ENCODE assay signal across 9 mouse cellular contexts in genomic region chr2:168252639-168253292, GRCm38 (mm10). TPM values are rescaled to one million over a fixed set of nuclear protein-coding genes. Genes with fewer than 3 reads are reported as not detected.
A peak's percentile ranks its signal among the peaks of the same experiment; 100 is the strongest.
DNase-seq lines count a peak whose midpoint lies in the region; ATAC-seq and TF ChIP-seq lines count a peak whose summit lies in the region.
"Had no signal": no experiment of that assay in that cellular context is flagged by ENCODE, and none has a peak within 500 bp of the region (broad histone marks: within the 10 kb centered on the region; RNA-seq: fewer than 3 reads in every experiment).

No protein-coding gene starts in this region.

- H3K4me3 ChIP-seq in forebrain, embryonic 16.5 days (replicated peaks; ENCODE audit: low read length), result no peak overlapping the region
- no peak overlapping the region for H3K4me3 ChIP-seq in limb, embryonic 14.5 days (replicated peaks; ENCODE audit: low read length)
- H3K4me3 ChIP-seq: stomach, embryonic 15.5 days had no signal

- no peaks in the 10 kb centered on the region for H3K9me3 ChIP-seq in forebrain, embryonic 16.5 days (ENCODE audit: control insufficient read depth, low read length)
- no peaks in the 10 kb centered on the region for H3K9me3 ChIP-seq in limb, embryonic 14.5 days (ENCODE audit: control insufficient read depth, low read length)
- H3K9me3 ChIP-seq: stomach, embryonic 15.5 days had no signal

- ATAC-seq in forebrain, embryonic 16.5 days, result no peak
- ATAC-seq in limb, embryonic 14.5 days (ENCODE audit: low FRiP score, low read depth), result peak; percentile 63; the same call in 1 of the 2 replicates

- H3K27me3 ChIP-seq in forebrain, embryonic 16.5 days (replicated peaks; ENCODE audit: control insufficient read depth, insufficient read depth, low read length), result no peaks in the 10 kb centered on the region
- no peaks in the 10 kb centered on the region for H3K27me3 ChIP-seq in limb, embryonic 14.5 days (ENCODE audit: control insufficient read depth, insufficient read depth, low read length)
- H3K27me3 ChIP-seq: stomach, embryonic 15.5 days had no signal

- no peaks in the 10 kb centered on the region for H3K36me3 ChIP-seq in forebrain, embryonic 16.5 days (ENCODE audit: control insufficient read depth, insufficient read depth)
- no peaks in the 10 kb centered on the region for H3K36me3 ChIP-seq in limb, embryonic 14.5 days (ENCODE audit: control insufficient read depth, insufficient read depth, low read length)
- H3K36me3 ChIP-seq: stomach, embryonic 15.5 days had no signal

- peak overlapping the region; percentile 61; the same call in 1 of the 2 replicates for H3K27ac ChIP-seq in forebrain, embryonic 16.5 days (ENCODE audit: low read length)
- H3K27ac ChIP-seq in limb, embryonic 14.5 days (replicated peaks; ENCODE audit: low read depth, low read length), result no peak overlapping the region
- H3K27ac ChIP-seq: stomach, embryonic 15.5 days had no signal

- TF ChIP-seq POLR2A in limb, embryonic 14.5 days (IDR thresholded peaks at IDR 0.05; ENCODE audit: borderline replicate concordance, extremely low read depth, insufficient read depth, insufficient read length), result no peak

- DNase-seq in cerebellum, postnatal 10 days, result peak; percentile 73 to 81
- no peak for DNase-seq in cerebellum, adult 9-11 months
- DNase-seq in R1 (ENCODE audit: low read depth, low spot score), result peak; percentile 98
- peak; percentile 53 for DNase-seq in limb, embryonic 14.5 days (ENCODE audit: low spot score)
- peak; percentile 73 for DNase-seq in naive thymus-derived CD4-positive, alpha-beta T cell, adult 2 months (ENCODE audit: low read depth)
- no peak for DNase-seq in right cerebral cortex, adult 18-20 months
- no peak for DNase-seq in gastrocnemius, postnatal 36 days

- intact Hi-C loops in gastrocnemius, postnatal 36 days (cut with DNase I), result no loop called here

- WGBS in forebrain, embryonic 16.5 days, result 10% methylated on average over 16 of the region's 16 CpGs
- WGBS in limb, embryonic 14.5 days, result 9% methylated on average over 16 of the region's 16 CpGs

- no peak overlapping the region for H3K4me2 ChIP-seq in forebrain, embryonic 16.5 days (ENCODE audit: low read length)
- H3K4me2 ChIP-seq in limb, embryonic 14.5 days (replicated peaks; ENCODE audit: low read depth, low read length, severe bottlenecking), result peak overlapping the region; percentile 37
- H3K4me2 ChIP-seq: stomach, embryonic 15.5 days had no signal

- H3K4me1 ChIP-seq in forebrain, embryonic 16.5 days (replicated peaks; ENCODE audit: control insufficient read depth, insufficient read depth, low read length), result peaks cover 29% of the 10 kb centered on the region
- peaks cover 4% of the 10 kb centered on the region; the same call in 1 of the 2 replicates for H3K4me1 ChIP-seq in limb, embryonic 14.5 days (ENCODE audit: control insufficient read depth, insufficient read depth, low read length)
- H3K4me1 ChIP-seq: stomach, embryonic 15.5 days had no signal

- no peak overlapping the region for H3K9ac ChIP-seq in forebrain, embryonic 16.5 days (replicated peaks; ENCODE audit: low read depth, low read length)
- no peak overlapping the region for H3K9ac ChIP-seq in limb, embryonic 14.5 days (ENCODE audit: low read depth, low read length, severe bottlenecking)
- H3K9ac ChIP-seq: stomach, embryonic 15.5 days had no signal

RNA-seq across cellular contexts. Expression of gene Mocs3, which starts 22.3 kb away (rescaled TPM):
- 6.9 and 7.7 TPM in 2 replicates for polyA plus RNA-seq in forebrain, embryonic 16.5 days (2015; fragmentation: Nextera tagmentation; extraction: Ambion mirVana)
- 12.2 and 16.5 TPM in 2 replicates for polyA plus RNA-seq in limb, embryonic 14.5 days (2012; rRNA removed)
- polyA plus RNA-seq in limb, embryonic 14.5 days (2014; fragmentation: Nextera tagmentation; extraction: Ambion mirVana), result 8.3 and 10.6 TPM in 2 replicates
- total RNA-seq in gastrocnemius, postnatal 36 days (2021), result 1 to 10 TPM; 3.5 to 3.8 TPM

RNA-seq across cellular contexts. Expression of gene Dpm1, which starts 22.4 kb away (rescaled TPM):
- 56.1 and 65.9 TPM in 2 replicates for polyA plus RNA-seq in forebrain, embryonic 16.5 days (2015; fragmentation: Nextera tagmentation; extraction: Ambion mirVana)
- polyA plus RNA-seq in limb, embryonic 14.5 days (2012; rRNA removed), result 15.7 and 18.4 TPM in 2 replicates
- 90.4 and 90.6 TPM in 2 replicates for polyA plus RNA-seq in limb, embryonic 14.5 days (2014; fragmentation: Nextera tagmentation; extraction: Ambion mirVana)
- 10 to 100 TPM; 59.0 to 77.3 TPM for total RNA-seq in gastrocnemius, postnatal 36 days (2021)

RNA-seq across cellular contexts. Expression of gene Gm20716, which starts 22.6 kb away (rescaled TPM):
- polyA plus RNA-seq in forebrain, embryonic 16.5 days (2015; fragmentation: Nextera tagmentation; extraction: Ambion mirVana), result 23.8 and 24.4 TPM in 2 replicates
- 14.5 and 28.6 TPM in 2 replicates for polyA plus RNA-seq in limb, embryonic 14.5 days (2012; rRNA removed)
- polyA plus RNA-seq in limb, embryonic 14.5 days (2014; fragmentation: Nextera tagmentation; extraction: Ambion mirVana), result 22.9 and 27.8 TPM in 2 replicates
- total RNA-seq in gastrocnemius, postnatal 36 days (2021), result 10 to 100 TPM in 1 of 2 experiments, 1 to 10 TPM in 1; 8.2 to 10.9 TPM

RNA-seq across cellular contexts. Expression of gene Kcng1, which starts 28.8 kb away (rescaled TPM):
- polyA plus RNA-seq in forebrain, embryonic 16.5 days (2015; fragmentation: Nextera tagmentation; extraction: Ambion mirVana), result 15.3 and 16.1 TPM in 2 replicates
- 0.59 and 1.1 TPM in 2 replicates for polyA plus RNA-seq in limb, embryonic 14.5 days (2012; rRNA removed)
- 0.78 and 1.1 TPM in 2 replicates for polyA plus RNA-seq in limb, embryonic 14.5 days (2014; fragmentation: Nextera tagmentation; extraction: Ambion mirVana)
- under 1 TPM in 1 of 2 experiments, not detected in 1; 0.10 TPM for total RNA-seq in gastrocnemius, postnatal 36 days (2021)

RNA-seq across cellular contexts. Expression of gene Adnp, which starts 45.9 kb away (rescaled TPM):
- 2.8 and 3.6 TPM in 2 replicates for polyA plus RNA-seq in forebrain, embryonic 16.5 days (2015; fragmentation: Nextera tagmentation; extraction: Ambion mirVana)
- polyA plus RNA-seq in limb, embryonic 14.5 days (2012; rRNA removed), result 61.5 and 71.3 TPM in 2 replicates
- polyA plus RNA-seq in limb, embryonic 14.5 days (2014; fragmentation: Nextera tagmentation; extraction: Ambion mirVana), result 8.5 and 14.5 TPM in 2 replicates
- total RNA-seq in gastrocnemius, postnatal 36 days (2021), result 10 to 100 TPM; 15.1 to 18.0 TPM

Comparison
In these comparisons a context has a peak if more than half of its experiments do, and no peak if none do; other contexts are left out.
1. DNase-seq: peak in cerebellum, postnatal 10 days (2 of 2), R1 (single experiment), limb, embryonic 14.5 days (single experiment) and naive thymus-derived CD4-positive, alpha-beta T cell, adult 2 months (single experiment); none in cerebellum, adult 9-11 months (single experiment), right cerebral cortex, adult 18-20 months (single experiment) and gastrocnemius, postnatal 36 days (0 of 2).